Mouse (Mus musculus): ENCODE results near the gene Atp6v1fnb. TPM values are rescaled to one million over a fixed set of nuclear protein-coding genes. Genes with fewer than 3 reads are reported as not detected.

The Atp6v1fnb gene
- polyA plus RNA-seq, 1 experiment: not detected

Other genes with a start within 250 kb of the Atp6v1fnb start
- 11.9 and 21.2 TPM in 2 replicates for gene Hilpda, start 198.9 kb upstream of the Atp6v1fnb start, polyA plus RNA-seq (2012; rRNA removed)
- 12.4 and 14.0 TPM in 2 replicates for gene Fam71f2, start 191.8 kb upstream of the Atp6v1fnb start, polyA plus RNA-seq (2012; rRNA removed)
- 0.77 and 2.0 TPM in 2 replicates for gene Fam71f1, start 152.3 kb upstream of the Atp6v1fnb start, polyA plus RNA-seq (2012; rRNA removed)
- gene Calu, start 123.4 kb upstream of the Atp6v1fnb start, polyA plus RNA-seq (2012; rRNA removed): 83.7 and 110 TPM in 2 replicates
- 0.81 and 0.86 TPM in 2 replicates for gene Opn1sw, start 83.0 kb upstream of the Atp6v1fnb start, polyA plus RNA-seq (2012; rRNA removed)
- gene Ccdc136, start 75.1 kb upstream of the Atp6v1fnb start, polyA plus RNA-seq (2012; rRNA removed): 6.1 and 8.4 TPM in 2 replicates
- gene Flnc, start 38.2 kb upstream of the Atp6v1fnb start, polyA plus RNA-seq (2012; rRNA removed): 6.6 and 9.7 TPM in 2 replicates
- 315 and 362 TPM in 2 replicates for gene Atp6v1f, start 3.7 kb upstream of the Atp6v1fnb start, polyA plus RNA-seq (2012; rRNA removed)
- gene Kcp, start 36.5 kb downstream of the Atp6v1fnb start, polyA plus RNA-seq (2012; rRNA removed): 5.2 and 8.3 TPM in 2 replicates
- 13.5 and 16.3 TPM in 2 replicates for gene Irf5, start 55.2 kb downstream of the Atp6v1fnb start, polyA plus RNA-seq (2012; rRNA removed)
- gene Tnpo3, start 138.4 kb downstream of the Atp6v1fnb start, polyA plus RNA-seq (2012; rRNA removed): 43.0 and 46.2 TPM in 2 replicates
- gene Tspan33, start 222.8 kb downstream of the Atp6v1fnb start, polyA plus RNA-seq (2012; rRNA removed): 3.5 and 4.9 TPM in 2 replicates